Mouse (Mus musculus): Measurements from ENCODE around the gene Cdca8. TPM values are rescaled to one million over a fixed set of nuclear protein-coding genes. Genes with fewer than 3 reads are reported as not detected.

Gene Cdca8
- total RNA-seq, 4 experiments from 2014 or later: 1.4 to 2.1 (median 1.7) TPM

- no peak for DNase-seq (ENCODE audit: low spot score in 2 of 2)
These were observed 14.4 kb upstream of the Cdca8 start for GRCm38 (mm10) chr4:124953546-124953945.

- no peak for DNase-seq (ENCODE audit: low spot score in 2 of 2)
These were observed 11.9 kb upstream of the Cdca8 start for GRCm38 (mm10) chr4:124951036-124951433.

- DNase-seq (ENCODE audit: low spot score in 2 of 2): no peak
These were observed 11.3 kb upstream of the Cdca8 start for GRCm38 (mm10) chr4:124950181-124951035.

- no peak for DNase-seq (ENCODE audit: low spot score in 2 of 2)
These were observed 10.4 kb upstream of the Cdca8 start for GRCm38 (mm10) chr4:124949488-124949887.

- no peak for DNase-seq (ENCODE audit: low spot score in 2 of 2)
These were observed 5.8 kb upstream of the Cdca8 start for GRCm38 (mm10) chr4:124944961-124945360.

- DNase-seq (ENCODE audit: low spot score in 2 of 2): no peak
These were observed 4.7 kb upstream of the Cdca8 start for GRCm38 (mm10) chr4:124943781-124944180.

GRCm38 (mm10) chr4:124943022-124943421 is 3.9 kb upstream of the Cdca8 start:
- peak in 1 of 2 experiments; percentile 77 for DNase-seq (ENCODE audit: low spot score in 2 of 2)

- DNase-seq (ENCODE audit: low spot score in 2 of 2): peak; percentile 93 to 96
These were observed 2.3 kb downstream of the Cdca8 start, which contains the start of gene 9930104L06Rik for GRCm38 (mm10) chr4:124936613-124937471. TSS of gene 9930104L06Rik (plus strand) at chr4:124937048.

- no peak for DNase-seq (ENCODE audit: low spot score in 2 of 2)
These were observed 11.0 kb downstream of the Cdca8 start for GRCm38 (mm10) chr4:124928102-124928501.

- DNase-seq (ENCODE audit: low spot score in 2 of 2): no peak
These were observed 32.9 kb downstream of the Cdca8 start for GRCm38 (mm10) chr4:124905971-124906822.

GRCm38 (mm10) chr4:124905417-124905816 is 33.7 kb downstream of the Cdca8 start:
- no peak for DNase-seq (ENCODE audit: low spot score in 2 of 2)

GRCm38 (mm10) chr4:124899906-124900305 is 39.2 kb downstream of the Cdca8 start:
- no peak for DNase-seq (ENCODE audit: low spot score in 2 of 2)

- DNase-seq (ENCODE audit: low spot score in 2 of 2): no peak
These were observed 40.7 kb downstream of the Cdca8 start for GRCm38 (mm10) chr4:124898428-124898827.

GRCm38 (mm10) chr4:124894508-124895428 is 44.3 kb downstream of the Cdca8 start:
- DNase-seq (ENCODE audit: low spot score in 2 of 2): peak; percentile 49 to 76

GRCm38 (mm10) chr4:124893769-124894168 is 45.3 kb downstream of the Cdca8 start:
- DNase-seq (ENCODE audit: low spot score in 2 of 2): no peak

GRCm38 (mm10) chr4:124890831-124891230 is 48.3 kb downstream of the Cdca8 start:
- DNase-seq (ENCODE audit: low spot score in 2 of 2): no peak

- DNase-seq (ENCODE audit: low spot score in 2 of 2): no peak
These were observed 49.2 kb downstream of the Cdca8 start for GRCm38 (mm10) chr4:124889935-124890334.

- DNase-seq (ENCODE audit: low spot score in 2 of 2): peak in 1 of 2 experiments; percentile 58
These were observed 50.4 kb downstream of the Cdca8 start for GRCm38 (mm10) chr4:124888702-124889101.

GRCm38 (mm10) chr4:124882151-124882729 is 56.9 kb downstream of the Cdca8 start:
- no peak for DNase-seq (ENCODE audit: low spot score in 2 of 2)
